Mouse (Mus musculus): ENCODE results near the gene Rilp.
"Not testable (repeated sequence)": the region's sequence is repeated elsewhere in the genome, so short reads cannot be mapped to it uniquely, and the experiment has no call there.

The Rilp gene

GRCm38 (mm10) chr11:75533314-75534015 is 23.6 kb downstream of the Rilp start:
- no peak for DNase-seq (ENCODE audit: low spot score)

- DNase-seq (ENCODE audit: low spot score), result no peak
Measured at GRCm38 (mm10) chr11:75534286-75535033, 24.6 kb downstream of the Rilp start.

GRCm38 (mm10) chr11:75535106-75535795 is 25.4 kb downstream of the Rilp start:
- DNase-seq (ENCODE audit: low spot score), result no peak

DNA sequence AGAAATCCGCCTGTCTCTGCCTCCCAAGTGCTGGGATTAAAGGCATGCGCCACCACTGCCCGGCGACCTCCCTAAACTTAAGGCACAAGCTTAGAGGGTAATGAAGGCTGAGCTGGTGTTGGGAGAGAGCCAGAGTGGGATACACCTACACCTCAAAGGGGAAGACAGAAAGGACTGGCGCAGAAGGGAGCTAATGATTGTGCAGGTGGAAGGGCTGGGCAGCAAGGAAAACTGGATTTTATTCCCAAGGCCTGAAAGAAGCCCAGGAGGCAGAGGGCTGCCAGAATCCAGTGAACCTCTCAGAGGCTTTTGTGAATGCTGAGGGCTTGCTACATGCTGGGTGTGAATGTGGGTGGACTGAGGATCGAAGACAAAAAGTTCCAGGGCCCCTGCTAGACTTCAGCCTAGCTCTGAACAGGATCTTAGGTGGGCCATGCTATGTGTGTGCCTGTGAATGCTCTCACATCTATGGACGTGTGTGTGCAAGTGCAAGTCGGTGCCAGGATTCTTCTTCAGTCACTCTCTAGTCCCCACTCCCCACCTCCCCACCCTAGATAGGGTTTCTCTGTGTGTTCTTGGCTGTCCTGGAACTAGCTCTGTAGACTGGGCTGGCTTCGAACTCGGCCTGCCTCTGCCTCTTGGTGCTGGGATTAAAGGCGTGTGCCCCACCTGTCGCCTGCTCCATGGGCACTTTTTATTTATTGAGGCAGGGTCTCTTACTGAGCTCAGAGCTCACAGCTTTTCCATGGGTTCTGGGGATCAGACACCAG is 26.5 kb downstream of the Rilp start:
- DNase-seq (ENCODE audit: low spot score), result no peak

DNA sequence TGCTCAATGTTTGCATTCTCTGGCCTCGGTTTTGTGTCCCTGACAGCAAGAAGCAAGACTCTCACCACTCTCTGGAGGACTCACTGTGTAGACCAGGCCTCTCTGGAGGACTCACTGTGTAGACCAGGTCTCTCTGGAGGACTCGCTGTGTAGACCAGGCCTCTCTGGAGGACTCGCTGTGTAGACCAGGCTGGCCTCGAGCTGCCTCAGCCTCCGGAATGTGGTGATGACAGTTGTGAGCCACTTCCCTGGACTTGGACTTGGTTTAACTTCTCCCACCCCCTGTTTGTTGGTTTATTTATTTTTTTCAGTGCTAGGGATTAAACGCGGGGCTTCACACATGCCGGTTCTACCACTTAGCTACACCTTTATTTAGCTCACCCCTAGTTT is 27.1 kb downstream of the Rilp start:
- no peak for DNase-seq (ENCODE audit: low spot score)

DNA sequence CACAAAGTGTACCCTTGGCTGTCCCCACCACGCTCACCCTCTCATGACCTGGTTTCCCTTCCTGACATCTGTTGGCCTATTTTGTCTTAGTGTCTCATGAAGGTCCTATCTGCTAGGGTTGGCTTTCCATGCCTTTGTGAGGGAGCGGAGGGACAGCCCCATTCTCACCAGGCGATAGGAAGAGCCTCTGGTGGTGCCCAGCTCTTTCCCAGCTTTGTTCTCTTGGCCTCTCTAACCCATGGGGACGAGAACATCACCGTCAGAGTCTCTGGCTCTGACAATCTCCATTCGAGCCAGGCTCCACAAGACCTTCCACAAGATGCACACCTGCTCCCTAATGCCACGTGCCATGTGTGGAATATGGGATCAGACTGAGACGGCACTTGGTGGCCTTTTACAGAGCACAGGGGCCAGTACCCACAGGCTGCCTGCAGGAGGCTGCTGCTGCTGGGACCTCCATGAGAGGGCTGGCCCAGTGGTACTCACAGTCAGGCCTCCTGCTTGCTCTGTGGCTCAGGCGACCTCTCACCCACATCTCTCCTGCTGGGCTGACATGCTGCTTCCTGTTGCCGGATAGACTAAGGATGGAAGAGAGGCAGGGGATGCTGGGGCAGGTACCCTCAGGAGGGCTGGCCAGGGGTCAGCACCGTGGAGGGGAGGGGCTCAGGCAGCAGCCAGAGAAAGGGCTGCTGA is 27.7 kb downstream of the Rilp start:
- DNase-seq (ENCODE audit: low spot score), result no peak

GRCm38 (mm10) chr11:75538184-75538969 is 28.5 kb downstream of the Rilp start:
- DNase-seq (ENCODE audit: low spot score), result no peak

DNA sequence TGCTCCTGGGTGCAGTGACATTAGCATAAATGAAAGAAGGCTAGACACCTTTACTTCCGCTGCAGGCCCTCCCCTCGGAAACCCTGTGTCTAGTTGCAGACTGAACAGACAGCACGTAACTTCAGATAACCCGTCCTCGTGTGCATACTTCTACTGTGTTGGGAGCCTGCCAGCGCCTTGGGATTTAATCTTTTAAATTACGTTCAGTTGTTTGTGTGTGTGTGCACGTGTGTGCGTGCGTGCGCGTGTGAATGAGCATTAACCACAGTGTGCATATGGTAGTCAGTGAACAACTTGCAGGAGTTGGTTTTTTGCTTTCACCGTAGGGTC is 29.0 kb downstream of the Rilp start:
- no peak for DNase-seq (ENCODE audit: low spot score)

DNA sequence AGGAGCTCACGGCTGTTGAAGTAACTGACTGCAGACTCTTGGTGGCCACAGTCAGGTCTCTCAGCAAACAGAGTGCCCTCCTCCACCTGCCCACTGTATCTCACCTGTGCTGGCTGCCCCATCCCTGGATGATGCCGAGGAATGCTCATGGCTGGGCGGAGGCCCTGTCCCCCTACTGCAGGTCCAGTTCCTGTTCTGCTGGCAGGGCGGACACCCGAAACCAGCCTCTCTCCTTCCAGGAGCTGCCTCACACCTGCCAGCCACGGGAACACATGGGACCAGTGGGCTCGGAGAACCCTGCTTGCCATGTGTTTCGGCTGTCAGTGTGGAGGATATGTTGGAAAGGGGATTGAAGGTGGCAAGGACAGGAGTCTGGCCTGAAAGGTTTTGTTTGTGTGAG is 30.3 kb downstream of the Rilp start:
- DNase-seq (ENCODE audit: low spot score), result no peak

- no peak for DNase-seq (ENCODE audit: low spot score)
Measured at GRCm38 (mm10) chr11:75540710-75541581, 31.1 kb downstream of the Rilp start.

DNA sequence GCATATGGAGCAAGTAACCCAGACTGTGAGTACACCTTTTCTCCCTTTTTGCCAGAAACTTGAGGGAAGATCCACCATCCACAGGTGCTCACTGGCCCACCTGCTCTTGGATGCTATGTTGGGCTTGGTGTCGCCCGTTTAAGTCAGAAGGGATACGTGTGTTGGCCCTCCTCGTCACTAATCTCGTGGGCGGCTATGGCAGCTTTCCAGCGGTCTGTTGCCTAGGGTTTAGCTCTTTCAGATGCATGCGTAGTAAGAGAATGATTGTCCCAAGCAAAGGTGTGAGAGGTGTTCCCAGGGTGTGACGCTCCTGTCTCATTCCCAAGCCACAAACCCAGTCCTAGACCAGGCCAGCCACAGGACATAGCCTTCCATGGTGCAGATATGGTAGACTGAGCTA is 34.8 kb downstream of the Rilp start:
- no peak for DNase-seq (ENCODE audit: low spot score)

DNA sequence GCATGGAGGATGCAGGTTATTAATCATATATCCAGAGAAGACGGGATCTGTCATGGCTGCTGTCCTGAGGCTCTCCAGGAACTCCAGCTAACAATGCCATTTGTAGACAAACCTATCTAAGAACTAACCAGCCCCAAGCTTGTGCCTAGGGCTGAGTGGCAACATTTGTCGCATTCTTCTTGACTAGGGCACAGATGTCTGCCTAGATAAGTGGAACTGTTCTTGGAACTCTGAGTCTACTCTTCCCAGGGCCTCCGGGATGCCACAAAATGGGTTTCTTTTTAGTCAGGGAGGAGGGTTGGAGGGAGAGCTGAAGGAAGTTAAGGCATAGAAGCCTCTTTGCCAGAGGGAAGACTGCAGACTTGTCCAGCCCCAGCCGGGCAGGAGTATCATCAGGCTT is 36.2 kb downstream of the Rilp start:
- DNase-seq (ENCODE audit: low spot score), result no peak

DNA sequence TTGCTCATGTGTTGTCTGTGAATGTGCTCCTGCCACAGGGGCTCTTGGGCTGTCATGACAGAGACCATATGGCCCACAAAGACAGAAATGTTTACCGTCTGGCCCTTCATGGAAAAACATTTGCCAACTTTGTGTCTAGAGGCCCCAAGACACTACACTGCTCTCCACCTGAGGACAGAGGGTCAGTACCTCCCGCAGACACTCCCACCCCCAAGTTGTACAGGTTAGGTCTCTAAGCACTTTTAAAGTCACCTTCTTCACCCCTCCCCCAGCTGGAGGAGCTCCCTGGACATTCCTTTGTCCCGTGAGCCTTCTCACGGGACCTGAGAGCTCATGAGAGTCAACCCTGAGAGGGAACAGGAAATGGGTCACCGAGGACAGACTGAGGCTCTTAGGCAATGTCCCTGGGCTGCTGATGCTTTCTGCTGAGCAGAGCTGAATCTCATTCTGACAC is 39.8 kb downstream of the Rilp start:
- DNase-seq (ENCODE audit: low spot score), result no peak

DNA sequence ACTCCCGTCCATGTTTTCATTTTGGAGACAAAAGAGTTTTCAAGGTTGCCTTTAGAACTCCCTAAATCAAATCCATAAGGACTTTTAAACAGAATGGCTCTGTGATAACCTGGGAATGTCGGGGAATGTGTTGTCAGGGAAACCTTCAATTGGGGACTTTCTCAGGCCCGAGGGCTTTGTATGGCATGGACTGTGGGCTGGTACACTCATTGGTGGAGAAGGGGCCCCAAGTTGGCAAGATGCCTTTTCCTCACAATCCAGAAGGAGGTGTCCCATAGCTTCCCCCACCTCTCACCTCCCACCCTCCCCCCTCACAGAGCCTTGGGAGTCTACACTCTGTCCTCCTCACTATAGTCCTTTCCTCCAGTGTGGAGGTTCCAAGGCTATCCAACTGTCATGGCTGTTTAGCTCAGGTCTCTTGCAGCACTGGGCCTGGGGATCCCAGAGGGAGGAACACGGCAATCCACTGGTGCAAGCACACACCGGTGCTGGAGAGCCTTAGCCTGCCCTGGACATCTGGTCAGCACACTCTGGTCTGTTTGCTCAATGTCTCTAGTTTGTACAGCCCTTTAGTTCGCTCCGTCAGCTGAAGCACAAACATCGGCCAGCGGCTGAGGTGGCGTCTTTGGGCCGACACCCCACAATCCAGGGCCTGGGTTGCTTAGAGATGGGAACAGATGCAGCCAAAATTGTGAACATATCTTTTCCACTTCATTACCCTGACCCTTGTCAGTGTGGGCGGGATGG is 40.5 kb downstream of the Rilp start:
- DNase-seq (ENCODE audit: low spot score), result no peak

- no peak for DNase-seq (ENCODE audit: low spot score)
Measured at GRCm38 (mm10) chr11:75551321-75551720, 41.4 kb downstream of the Rilp start.

GRCm38 (mm10) chr11:75551961-75552441 is 42.1 kb downstream of the Rilp start:
- no peak for DNase-seq (ENCODE audit: low spot score)

GRCm38 (mm10) chr11:75552906-75553482 is 43.1 kb downstream of the Rilp start:
- no peak for DNase-seq (ENCODE audit: low spot score)

GRCm38 (mm10) chr11:75556006-75556405 is 46.1 kb downstream of the Rilp start:
- DNase-seq (ENCODE audit: low spot score), result not testable (repeated sequence)

DNA sequence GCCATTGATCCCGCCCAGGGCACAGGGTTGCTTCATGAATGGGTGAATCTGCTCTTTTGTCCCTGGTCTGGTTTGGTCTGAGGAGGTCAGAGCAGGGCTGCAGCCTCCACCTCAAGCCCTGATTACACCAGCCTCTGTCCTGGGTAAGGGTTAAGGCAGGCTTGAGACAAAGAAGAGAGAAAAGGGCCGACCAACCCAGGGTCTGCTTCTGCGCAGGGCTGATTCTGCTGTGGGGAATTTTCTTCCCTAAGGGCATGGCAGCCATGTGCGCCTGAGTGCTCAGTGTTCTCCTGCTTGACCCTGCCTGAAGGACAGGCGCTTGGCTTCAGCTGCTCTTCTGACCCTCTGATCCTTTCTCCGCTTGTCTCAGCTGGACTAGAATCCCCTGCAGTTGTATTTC is 47.2 kb downstream of the Rilp start:
- no peak for DNase-seq (ENCODE audit: low spot score)

All from ovary, postnatal 10 days (tissue).